Mouse (Mus musculus): Measurements from ENCODE around the gene Nhlrc1. TPM values are rescaled to one million over a fixed set of nuclear protein-coding genes. Genes with fewer than 3 reads are reported as not detected.

The Nhlrc1 gene
- polyA plus RNA-seq, 2 experiments: 3.1 to 4.5 TPM

DNA sequence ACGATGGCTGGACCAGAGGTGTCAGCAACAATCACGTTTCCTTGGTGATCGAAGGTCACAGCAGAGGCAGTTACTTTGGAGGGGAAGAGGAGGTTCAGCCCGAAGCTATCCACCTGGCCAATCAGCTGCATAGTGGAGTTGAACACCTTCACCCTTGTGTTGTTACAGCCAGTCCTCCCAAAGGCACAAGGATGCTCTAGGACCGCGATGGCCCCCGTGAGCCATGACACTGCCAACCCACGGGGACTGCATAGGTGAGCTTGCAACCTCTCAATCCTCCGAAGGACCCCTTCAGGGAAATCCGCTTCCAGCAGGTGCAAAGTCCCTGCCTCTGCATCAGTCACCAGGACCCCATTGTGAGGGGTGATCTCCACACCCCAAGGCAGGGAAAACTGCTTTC is 910 bp downstream of the Nhlrc1 start:
- no peak overlapping the region for H3K9ac ChIP-seq (ENCODE audit: low read depth, low read length, severe bottlenecking)
- WGBS: 61% methylated on average over 10 of the region's 10 CpGs
- H3K9me3 ChIP-seq (ENCODE audit: control insufficient read depth, low read length): peaks cover 22% of the 10 kb centered on the region
- H3K27ac ChIP-seq (replicated peaks; ENCODE audit: low read depth, low read length): no peak overlapping the region
- H3K4me3 ChIP-seq (replicated peaks; ENCODE audit: low read length): peak overlapping the region; percentile 65; the same call in 1 of the 2 replicates
- ATAC-seq (ENCODE audit: low FRiP score, low read depth): no peak
- H3K4me1 ChIP-seq (ENCODE audit: control insufficient read depth, insufficient read depth, low read length): peaks cover 8% of the 10 kb centered on the region; the same call in 1 of the 2 replicates
- no peak for TF ChIP-seq POLR2A (IDR thresholded peaks at IDR 0.05; ENCODE audit: borderline replicate concordance, extremely low read depth, insufficient read depth, insufficient read length)
- H3K36me3 ChIP-seq (ENCODE audit: control insufficient read depth, insufficient read depth, low read length): no peaks in the 10 kb centered on the region
- peak overlapping the region; percentile 97 for H3K4me2 ChIP-seq (replicated peaks; ENCODE audit: low read depth, low read length, severe bottlenecking)
- no peaks in the 10 kb centered on the region for H3K27me3 ChIP-seq (ENCODE audit: control insufficient read depth, insufficient read depth, low read length)
- no peak for DNase-seq (ENCODE audit: low spot score)

DNA sequence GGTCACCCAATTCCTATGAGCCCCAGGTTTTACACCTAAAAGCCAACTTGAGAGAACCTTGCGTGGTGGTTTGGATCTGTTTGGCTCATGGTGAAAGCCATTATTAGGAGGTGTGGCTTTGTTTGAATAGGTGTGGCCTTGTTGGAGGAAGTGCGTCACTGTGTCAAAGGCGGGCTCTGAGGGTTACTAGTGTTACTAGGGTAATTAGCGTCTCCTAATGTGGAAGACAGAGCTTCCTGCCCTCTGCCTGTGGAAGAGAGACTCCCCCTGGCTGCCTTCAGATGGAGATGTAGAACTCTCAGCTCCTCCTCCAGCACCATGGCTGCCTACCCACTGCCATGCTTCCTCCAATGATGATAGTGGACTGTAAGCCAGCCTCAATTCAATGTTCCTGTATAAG is 13.1 kb downstream of the Nhlrc1 start:
- H3K27ac ChIP-seq (replicated peaks; ENCODE audit: low read depth, low read length): no peak overlapping the region
- TF ChIP-seq POLR2A (IDR thresholded peaks at IDR 0.05; ENCODE audit: borderline replicate concordance, extremely low read depth, insufficient read depth, insufficient read length): no peak
- H3K9ac ChIP-seq (ENCODE audit: low read depth, low read length, severe bottlenecking): no peak overlapping the region
- H3K27me3 ChIP-seq (ENCODE audit: control insufficient read depth, insufficient read depth, low read length): no peaks in the 10 kb centered on the region
- H3K4me3 ChIP-seq (replicated peaks; ENCODE audit: low read length): no peak overlapping the region
- no peak overlapping the region for H3K4me2 ChIP-seq (replicated peaks; ENCODE audit: low read depth, low read length, severe bottlenecking)
- 89% methylated on average over 4 of the region's 4 CpGs for WGBS
- ATAC-seq (ENCODE audit: low FRiP score, low read depth): no peak
- no peaks in the 10 kb centered on the region for H3K36me3 ChIP-seq (ENCODE audit: control insufficient read depth, insufficient read depth, low read length)
- no peaks in the 10 kb centered on the region for H3K9me3 ChIP-seq (ENCODE audit: control insufficient read depth, low read length)
- H3K4me1 ChIP-seq (ENCODE audit: control insufficient read depth, insufficient read depth, low read length): no peaks in the 10 kb centered on the region
- DNase-seq (ENCODE audit: low spot score): no peak

DNA sequence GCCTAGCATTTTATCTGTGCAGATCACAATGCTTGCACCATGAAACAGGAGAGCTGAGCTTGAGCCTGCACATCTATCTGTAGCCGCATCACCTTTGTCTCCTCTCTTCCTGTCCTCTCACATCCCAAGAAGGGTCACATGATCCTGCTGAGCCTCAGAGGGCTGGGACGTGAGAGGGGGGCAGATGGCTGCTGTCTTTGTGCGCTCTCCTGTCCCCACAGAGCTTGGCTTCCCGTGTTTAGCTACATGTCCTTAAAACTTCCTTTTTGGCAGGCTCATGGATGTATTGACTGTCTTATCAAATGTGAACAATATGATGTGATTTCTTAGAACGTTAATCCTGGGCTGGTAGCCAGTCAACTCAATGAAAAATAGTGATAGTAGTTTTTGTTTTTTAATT is 15.2 kb downstream of the Nhlrc1 start:
- no peaks in the 10 kb centered on the region for H3K27me3 ChIP-seq (ENCODE audit: control insufficient read depth, insufficient read depth, low read length)

DNA sequence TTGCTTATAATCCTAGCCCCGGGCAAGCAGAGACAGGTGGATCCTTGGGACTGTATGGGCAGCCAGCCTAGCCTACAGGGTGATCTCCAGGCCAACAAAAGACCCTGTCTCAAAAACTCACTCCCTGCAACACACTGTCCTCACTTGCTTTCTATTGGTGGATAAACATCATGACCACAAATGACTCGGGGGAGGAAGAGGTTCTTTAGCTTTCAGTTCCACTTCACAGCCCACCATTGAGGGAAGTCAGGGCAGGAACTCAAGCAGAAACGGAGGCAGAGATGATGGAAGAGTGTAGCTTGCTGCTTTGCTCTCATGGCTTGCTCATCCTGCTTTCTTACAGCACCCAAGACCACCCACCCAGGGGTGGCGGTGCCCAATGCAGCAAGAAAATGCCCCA is 17.3 kb downstream of the Nhlrc1 start:
- 74% methylated on average over 4 of the region's 4 CpGs for WGBS
- TF ChIP-seq POLR2A (IDR thresholded peaks at IDR 0.05; ENCODE audit: borderline replicate concordance, extremely low read depth, insufficient read depth, insufficient read length): no peak
- DNase-seq (ENCODE audit: low spot score): no peak

More for the DNA sequence above, 15.2 kb downstream of the Nhlrc1 start:
- no peak for TF ChIP-seq POLR2A (IDR thresholded peaks at IDR 0.05; ENCODE audit: borderline replicate concordance, extremely low read depth, insufficient read depth, insufficient read length)
- ATAC-seq (ENCODE audit: low FRiP score, low read depth) (no peak), DNase-seq (ENCODE audit: low spot score) (no peak)
- Histone ChIP-seq H3K4me3 (replicated peaks; ENCODE audit: low read length) (no peak overlapping the region), H3K4me1 (ENCODE audit: control insufficient read depth, insufficient read depth, low read length) (no peaks in the 10 kb centered on the region), H3K27ac (replicated peaks; ENCODE audit: low read depth, low read length) (no peak overlapping the region), H3K9ac (ENCODE audit: low read depth, low read length, severe bottlenecking) (no peak overlapping the region), H3K36me3 (ENCODE audit: control insufficient read depth, insufficient read depth, low read length) (no peaks in the 10 kb centered on the region), H3K4me2 (replicated peaks; ENCODE audit: low read depth, low read length, severe bottlenecking) (no peak overlapping the region), H3K9me3 (ENCODE audit: control insufficient read depth, low read length) (no peaks in the 10 kb centered on the region)
- 60% methylated on average over 5 of the region's 5 CpGs for WGBS

DNA sequence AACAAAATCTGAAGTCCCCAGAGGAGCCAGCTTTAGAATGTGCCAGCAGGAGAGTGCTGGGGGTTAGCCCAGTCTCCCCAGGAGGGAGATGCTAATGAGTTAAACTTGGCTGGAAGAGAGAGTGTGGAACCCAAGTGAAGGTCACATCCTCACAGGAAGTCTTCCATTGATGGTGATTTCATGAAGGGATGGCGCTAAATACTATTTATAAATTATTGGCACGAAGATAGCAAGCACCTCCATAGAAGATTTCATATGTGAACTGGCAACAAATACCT is 21.4 kb downstream of the Nhlrc1 start:
- TF ChIP-seq POLR2A (IDR thresholded peaks at IDR 0.05; ENCODE audit: borderline replicate concordance, extremely low read depth, insufficient read depth, insufficient read length): no peak
- no peak for ATAC-seq (ENCODE audit: low FRiP score, low read depth)
- H3K4me3 ChIP-seq (replicated peaks; ENCODE audit: low read length): no peak overlapping the region
- no peaks in the 10 kb centered on the region for H3K9me3 ChIP-seq (ENCODE audit: control insufficient read depth, low read length)
- no peak overlapping the region for H3K27ac ChIP-seq (replicated peaks; ENCODE audit: low read depth, low read length)
- H3K4me2 ChIP-seq (replicated peaks; ENCODE audit: low read depth, low read length, severe bottlenecking): no peak overlapping the region
- no peaks in the 10 kb centered on the region for H3K27me3 ChIP-seq (ENCODE audit: control insufficient read depth, insufficient read depth, low read length)
- H3K9ac ChIP-seq (ENCODE audit: low read depth, low read length, severe bottlenecking): no peak overlapping the region
- no peak for DNase-seq (ENCODE audit: low spot score)
- H3K4me1 ChIP-seq (ENCODE audit: control insufficient read depth, insufficient read depth, low read length): no peaks in the 10 kb centered on the region
- WGBS: 94% methylated on average over 2 of the region's 2 CpGs
- no peaks in the 10 kb centered on the region for H3K36me3 ChIP-seq (ENCODE audit: control insufficient read depth, insufficient read depth, low read length)

More for the DNA sequence above, 17.3 kb downstream of the Nhlrc1 start:
- H3K4me2 ChIP-seq (replicated peaks; ENCODE audit: low read depth, low read length, severe bottlenecking): no peak overlapping the region
- no peaks in the 10 kb centered on the region for H3K9me3 ChIP-seq (ENCODE audit: control insufficient read depth, low read length)
- H3K27ac ChIP-seq (replicated peaks; ENCODE audit: low read depth, low read length): no peak overlapping the region
- no peak overlapping the region for H3K9ac ChIP-seq (ENCODE audit: low read depth, low read length, severe bottlenecking)
- no peaks in the 10 kb centered on the region for H3K27me3 ChIP-seq (ENCODE audit: control insufficient read depth, insufficient read depth, low read length)
- H3K4me3 ChIP-seq (replicated peaks; ENCODE audit: low read length): no peak overlapping the region
- H3K36me3 ChIP-seq (ENCODE audit: control insufficient read depth, insufficient read depth, low read length): no peaks in the 10 kb centered on the region
- no peak for ATAC-seq (ENCODE audit: low FRiP score, low read depth)
- H3K4me1 ChIP-seq (ENCODE audit: control insufficient read depth, insufficient read depth, low read length): no peaks in the 10 kb centered on the region

All from limb, embryonic 14.5 days (tissue).